Mouse (Mus musculus): Measurements from ENCODE around the gene Ulk1.

- TF ChIP-seq HCFC1 (IDR thresholded peaks at IDR 0.05; ENCODE audit: borderline replicate concordance, insufficient read depth, low read length) (no peak), ZNF384 (IDR thresholded peaks at IDR 0.05; ENCODE audit: low read depth, low read length) (no peak), ZC3H11A (IDR thresholded peaks at IDR 0.05; ENCODE audit: borderline replicate concordance, low read depth, low read length) (no peak), MAFK (IDR thresholded peaks at IDR 0.05; ENCODE audit: insufficient read depth, low read depth, low read length) (no peak)
Measured at GRCm38 (mm10) chr5:110778263-110778662, 31.6 kb downstream of the Ulk1 start.

Data from ES-E14 (cell line).